Mouse (Mus musculus) limb, embryonic 12.5 days (tissue): ENCODE data around the gene Heyl. TPM values are rescaled to one million over a fixed set of nuclear protein-coding genes. Genes with fewer than 3 reads are reported as not detected.
A peak's percentile ranks its signal among the peaks of the same experiment; 100 is the strongest.

ENCODE experiments used
- ATAC-seq: fragments of 200-750 bp; cut with Nextera tagmentation; 2 replicates; pipeline ENCODE4 v1.8.0; 2017; ENCODE audit warnings: low read depth, moderate TSS enrichment; ENCODE audit not compliant: insufficient number of reproducible peaks, insufficient read depth, low FRiP score, low TSS enrichment
- H3K27ac ChIP-seq: fragments of 300-500 bp; sonication (generic); 2 replicates; pipeline ENCODE4 v1.5.1; 2016; ENCODE audit warnings: mild to moderate bottlenecking, moderate library complexity
- H3K27me3 ChIP-seq: fragments of 300-500 bp; sonication (generic); 2 replicates; pipeline ENCODE4 v1.6.1; 2016; ENCODE audit warnings: mild to moderate bottlenecking, moderate library complexity
- H3K36me3 ChIP-seq: fragments of 300-500 bp; sonication (generic); 2 replicates; pipeline ENCODE4 v1.6.1; 2016; ENCODE audit warnings: mild to moderate bottlenecking, moderate library complexity
- H3K4me1 ChIP-seq: fragments of 300-500 bp; sonication (generic); replicated peaks from 2 replicates; pipeline ENCODE4 v1.6.1; 2016
- H3K4me2 ChIP-seq: fragments of 300-500 bp; sonication (generic); 2 replicates; pipeline ENCODE4 v1.6.1; 2016; ENCODE audit warnings: mild to moderate bottlenecking, moderate library complexity
- H3K4me3 ChIP-seq: fragments of 300-500 bp; sonication (generic); replicated peaks from 2 replicates; pipeline ENCODE4 v1.5.1; 2016; ENCODE audit warnings: mild to moderate bottlenecking
- H3K9ac ChIP-seq: fragments of 300-500 bp; sonication (generic); replicated peaks from 2 replicates; pipeline ENCODE4 v1.6.1; 2016; ENCODE audit warnings: mild to moderate bottlenecking, moderate library complexity
- H3K9me3 ChIP-seq: fragments of 300-500 bp; sonication (generic); 2 replicates; pipeline ENCODE4 v1.6.1; 2016; ENCODE audit warnings: mild to moderate bottlenecking, moderate library complexity
- WGBS: fragments of 180-500 bp; shearing (Covaris S2); methylation state at CpG from one replicate; pipeline ENCODE4 v1.1.7; 2016; 5-methylcytosine and 5-hydroxymethylcytosine counted together
- polyA plus RNA-seq: library from polyadenylated mRNA; unstranded; fragments of >200 nt; fragmentation: Nextera tagmentation; extraction: Ambion mirVana; gene quantifications from 2 replicates; pipeline ENCODE4 v1.2.1, GENCODE M21; 2016

Heyl gene
- polyA plus RNA-seq, 1 experiment from 2014 or later, result 2.8 TPM

DNA sequence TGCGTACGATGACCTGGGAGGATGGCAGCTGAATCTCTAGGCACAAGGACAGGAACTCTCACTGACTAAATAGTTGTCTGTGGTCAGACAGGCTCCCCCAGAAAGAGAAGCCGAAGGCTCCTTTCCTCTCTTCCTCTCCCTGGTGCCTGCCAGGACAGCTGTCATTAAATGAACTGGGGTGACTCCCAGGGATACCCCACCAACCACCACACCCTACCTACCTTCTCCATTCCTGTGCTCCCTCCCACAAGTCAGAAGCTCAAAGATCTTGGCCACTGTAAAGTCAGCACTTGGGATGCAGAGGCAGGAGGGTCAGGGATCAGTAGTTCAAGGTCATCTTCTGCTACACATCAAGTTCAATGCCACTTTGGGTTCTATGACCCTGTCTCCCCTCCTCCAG lies 515 bp upstream of the Heyl start:
- ATAC-seq, result no peak
- Histone ChIP-seq H3K4me3 (no peak overlapping the region), H3K27ac (no peak overlapping the region), H3K27me3 (peaks cover 74% of the 10 kb centered on the region), H3K9ac (no peak overlapping the region), H3K4me1 (peaks cover 40% of the 10 kb centered on the region), H3K4me2 (peak overlapping the region; percentile 84; the same call in 1 of the 2 replicates), H3K9me3 (no peaks in the 10 kb centered on the region), H3K36me3 (no peaks in the 10 kb centered on the region)
- 65% methylated on average over 3 of the region's 3 CpGs for WGBS

DNA sequence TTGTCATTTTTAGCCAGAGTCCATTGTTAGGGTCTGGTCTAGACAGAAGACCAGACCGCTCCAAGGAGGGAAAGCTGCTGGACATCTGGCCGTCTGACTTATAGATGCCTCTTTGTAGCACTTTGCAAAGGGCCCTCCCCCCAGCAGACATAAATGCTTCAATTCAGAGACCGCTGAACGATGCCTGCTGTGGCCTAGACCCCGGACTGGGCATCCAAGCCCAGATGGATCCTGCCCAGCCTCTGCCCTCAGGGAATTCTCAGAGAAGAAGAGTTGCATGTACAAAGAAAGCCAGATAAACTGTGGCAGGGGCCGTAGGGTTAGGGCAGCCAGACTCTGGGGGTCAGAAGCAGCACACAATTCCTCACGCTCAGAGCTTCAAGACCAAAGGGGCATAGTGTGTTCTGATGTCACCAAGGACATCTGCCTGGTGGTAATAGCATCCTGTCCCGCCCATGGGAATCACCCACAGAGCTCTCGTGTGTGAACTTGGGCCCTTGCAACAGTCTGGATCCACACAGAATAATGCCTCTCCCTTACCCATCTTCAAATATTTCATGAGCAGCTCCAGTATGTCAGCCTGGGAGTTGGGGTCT lies 2.6 kb downstream of the Heyl start:
- WGBS, result 61% methylated on average over 9 of the region's 9 CpGs

DNA sequence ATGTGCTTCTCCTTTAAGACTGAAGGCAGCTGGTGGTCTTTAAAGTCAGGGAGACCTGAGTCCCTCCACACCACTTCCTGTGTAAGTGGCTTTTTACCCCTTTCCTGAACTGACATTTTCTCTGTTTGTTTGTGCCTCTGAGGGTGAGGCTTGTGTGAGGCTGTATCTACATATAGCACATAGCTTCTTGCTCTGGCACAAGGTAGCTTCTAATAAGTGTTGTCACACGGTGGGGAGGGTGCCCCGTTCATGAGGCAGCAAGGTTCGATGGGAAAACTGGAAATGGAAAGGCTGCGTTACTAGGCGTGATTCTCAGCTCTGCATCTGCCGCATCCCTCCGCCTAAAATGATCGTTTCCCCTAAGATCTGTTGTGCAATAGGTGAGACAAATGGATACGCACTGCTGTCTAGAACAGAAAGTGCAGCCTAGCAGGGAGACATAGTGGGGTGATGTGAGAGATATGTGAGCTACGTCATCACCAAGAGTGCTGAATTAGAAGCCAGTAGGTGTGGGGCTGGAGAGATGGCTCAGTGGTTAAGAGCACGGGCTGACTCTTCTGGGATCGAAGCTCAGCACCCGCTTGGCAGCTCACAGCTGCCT lies 3.2 kb downstream of the Heyl start:
- Histone ChIP-seq H3K4me2 (no peak overlapping the region), H3K27ac (no peak overlapping the region; the same call in 1 of the 2 replicates), H3K27me3 (peaks cover 79% of the 10 kb centered on the region), H3K4me3 (no peak overlapping the region), H3K36me3 (no peaks in the 10 kb centered on the region), H3K9ac (no peak overlapping the region), H3K9me3 (no peaks in the 10 kb centered on the region), H3K4me1 (peaks cover 49% of the 10 kb centered on the region)
- 83% methylated on average over 13 of the region's 13 CpGs for WGBS
- ATAC-seq, result no peak

More for the DNA sequence above, 2.6 kb downstream of the Heyl start:
- peaks cover 49% of the 10 kb centered on the region for H3K4me1 ChIP-seq
- H3K4me2 ChIP-seq, result no peak overlapping the region
- H3K36me3 ChIP-seq, result no peaks in the 10 kb centered on the region
- H3K27ac ChIP-seq, result no peak overlapping the region
- no peaks in the 10 kb centered on the region for H3K9me3 ChIP-seq
- ATAC-seq, result no peak
- no peak overlapping the region for H3K4me3 ChIP-seq
- no peak overlapping the region for H3K9ac ChIP-seq
- H3K27me3 ChIP-seq, result peaks cover 77% of the 10 kb centered on the region

DNA sequence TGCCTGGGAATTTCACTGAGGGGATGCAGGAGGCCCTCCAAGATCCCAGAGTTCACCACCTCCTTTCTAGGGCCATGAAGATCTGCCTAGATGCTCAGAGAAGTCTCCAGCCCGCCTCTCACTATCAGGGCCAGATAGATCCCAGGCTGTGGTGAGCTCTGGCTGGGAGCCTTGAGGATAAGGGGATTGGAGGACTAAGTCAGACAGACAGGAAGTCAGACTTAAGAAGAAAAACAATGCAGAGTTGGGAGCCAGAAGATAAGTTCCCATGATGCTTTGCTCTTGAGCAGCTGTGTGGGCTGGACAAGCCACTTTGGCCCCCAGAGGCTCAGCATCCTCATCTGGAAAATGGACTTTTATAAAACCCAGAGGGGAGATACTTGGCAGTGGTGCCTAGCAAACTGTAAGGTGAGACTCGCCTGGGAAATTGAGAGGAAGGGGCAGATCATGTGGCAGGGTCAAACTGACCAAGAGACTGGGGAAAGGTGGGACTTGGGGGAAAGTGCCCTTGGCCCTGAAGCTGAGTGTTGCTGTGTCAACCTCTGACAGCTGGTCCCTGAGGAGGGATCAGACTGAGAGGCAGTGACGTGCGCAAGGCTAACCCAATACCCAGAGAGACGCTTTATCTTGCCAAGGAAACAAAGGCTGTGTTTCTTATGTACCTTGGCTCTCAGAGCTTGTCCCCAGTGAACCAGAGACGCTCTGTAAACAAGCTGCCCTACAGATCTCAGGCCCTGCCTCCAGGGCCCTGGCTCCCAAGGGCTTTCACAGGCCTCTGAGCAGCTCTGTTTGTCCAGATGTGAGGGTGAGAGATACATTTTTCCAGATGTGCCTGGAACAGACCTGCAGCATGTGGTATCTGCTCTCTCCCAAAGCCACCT lies 4.3 kb downstream of the Heyl start:
- peaks cover 49% of the 10 kb centered on the region for H3K4me1 ChIP-seq
- H3K4me2 ChIP-seq, result no peak overlapping the region
- WGBS, result 57% methylated on average over 6 of the region's 6 CpGs
- H3K27me3 ChIP-seq, result peaks cover 75% of the 10 kb centered on the region
- 0 out of 2 replicates have a peak overlapping the region, but pooled peaks have one; percentile 17 for H3K27ac ChIP-seq
- no peaks in the 10 kb centered on the region for H3K36me3 ChIP-seq
- H3K9ac ChIP-seq, result no peak overlapping the region
- H3K9me3 ChIP-seq, result no peaks in the 10 kb centered on the region
- ATAC-seq, result no peak
- no peak overlapping the region for H3K4me3 ChIP-seq

DNA sequence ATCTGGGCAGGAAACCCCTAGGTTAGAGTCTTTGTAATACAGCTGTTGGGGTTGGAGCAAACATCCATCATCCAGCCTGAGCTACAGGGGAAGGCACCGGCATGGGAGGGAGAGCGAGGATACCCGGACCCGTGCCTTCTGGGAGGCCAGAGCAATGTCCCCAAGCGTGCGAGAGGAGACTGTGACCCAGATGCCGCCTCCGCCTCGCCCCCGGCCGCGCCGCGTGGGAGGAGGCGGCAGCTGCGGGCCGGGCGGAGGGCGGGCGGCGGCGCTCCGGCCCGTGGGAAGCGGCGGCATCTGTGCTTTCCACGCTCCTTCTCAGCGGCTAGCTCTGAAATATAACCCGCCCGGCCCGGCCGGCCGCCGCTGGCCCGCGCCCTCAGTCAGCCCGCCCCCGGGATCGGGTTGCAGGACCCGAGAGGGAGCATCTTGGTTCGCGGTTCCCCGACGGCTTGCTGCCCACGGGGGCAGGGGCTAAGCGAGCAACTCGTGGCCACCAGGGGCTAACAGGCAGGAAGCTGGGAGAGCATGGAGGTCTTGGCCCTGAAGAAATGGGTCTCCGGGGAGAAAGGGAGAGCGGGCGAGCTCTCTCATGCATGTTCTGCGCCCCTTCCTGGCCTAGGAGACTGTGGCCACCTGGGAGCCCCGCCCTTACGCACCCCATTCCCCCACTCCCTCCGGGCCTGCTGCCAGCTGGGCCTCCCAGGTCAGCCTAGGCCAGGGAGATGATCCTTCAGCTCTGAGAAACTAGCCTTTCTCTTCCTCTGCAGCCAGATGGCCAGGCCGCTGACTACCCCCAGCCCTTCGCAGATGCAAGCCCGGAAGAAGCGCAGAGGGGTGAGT lies 6.2 kb downstream of the Heyl start:
- 4% methylated on average over 58 of the region's 58 CpGs for WGBS
- Histone ChIP-seq H3K27me3 (peaks cover 58% of the 10 kb centered on the region), H3K27ac (peak overlapping the region; percentile 42), H3K4me3 (peak overlapping the region; percentile 38), H3K4me1 (peaks cover 37% of the 10 kb centered on the region), H3K9ac (peak overlapping the region; percentile 38), H3K4me2 (peak overlapping the region; percentile 66), H3K36me3 (no peaks in the 10 kb centered on the region), H3K9me3 (no peaks in the 10 kb centered on the region)
- peak; percentile 66; the same call in 1 of the 2 replicates for ATAC-seq

DNA sequence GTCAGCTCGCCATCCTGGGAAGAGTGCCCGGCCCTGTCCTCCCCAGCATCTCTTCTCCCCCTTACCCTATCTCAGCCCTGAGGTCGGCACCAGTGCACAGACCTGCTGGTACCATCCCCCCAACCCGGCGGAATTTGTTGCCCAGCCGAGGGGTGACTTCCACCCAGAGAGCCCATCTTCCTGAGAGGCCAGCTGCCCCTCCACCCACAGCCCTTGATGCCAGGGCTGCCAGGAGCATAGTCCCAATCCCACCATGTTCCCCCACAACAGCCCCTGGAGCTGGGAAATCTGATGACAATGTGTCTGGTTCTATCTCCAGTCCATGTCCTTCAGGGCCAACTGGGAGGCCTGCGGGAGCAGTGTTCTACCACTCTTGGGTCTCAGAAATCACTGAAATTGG lies 12.9 kb downstream of the Heyl start:
- H3K4me1 ChIP-seq, result peaks cover 12% of the 10 kb centered on the region
- peaks cover 9% of the 10 kb centered on the region; the same call in 1 of the 2 replicates for H3K27me3 ChIP-seq
- no peak overlapping the region for H3K9ac ChIP-seq
- WGBS, result 85% methylated on average over 7 of the region's 7 CpGs
- no peak overlapping the region for H3K4me3 ChIP-seq
- no peak for ATAC-seq
- H3K9me3 ChIP-seq, result no peaks in the 10 kb centered on the region
- H3K4me2 ChIP-seq, result no peak overlapping the region
- no peaks in the 10 kb centered on the region for H3K36me3 ChIP-seq
- H3K27ac ChIP-seq, result no peak overlapping the region

DNA sequence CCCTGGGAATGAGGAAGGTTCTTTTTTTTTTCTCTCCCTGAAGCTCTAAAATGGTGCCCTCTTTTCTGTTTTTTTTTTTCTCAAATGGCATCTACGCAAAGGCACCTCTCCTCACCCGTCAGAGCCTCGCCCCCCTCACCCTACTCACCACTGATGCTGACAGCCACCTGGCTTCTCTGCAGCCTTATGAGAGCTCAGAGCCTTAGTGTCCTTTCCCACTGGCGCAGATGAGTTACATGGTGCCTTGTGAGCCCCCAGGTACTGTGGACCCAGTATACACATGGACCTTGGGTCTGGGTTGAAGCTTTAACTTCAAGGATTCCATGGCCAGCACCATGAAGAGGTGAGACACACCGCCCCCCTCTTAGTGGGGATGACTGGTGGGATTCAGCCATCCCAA lies 13.3 kb downstream of the Heyl start:
- ATAC-seq, result no peak
- no peak overlapping the region for H3K27ac ChIP-seq
- H3K9ac ChIP-seq, result no peak overlapping the region
- H3K9me3 ChIP-seq, result no peaks in the 10 kb centered on the region
- H3K4me3 ChIP-seq, result no peak overlapping the region
- peaks cover 12% of the 10 kb centered on the region for H3K4me1 ChIP-seq
- 93% methylated on average over 5 of the region's 5 CpGs for WGBS
- H3K36me3 ChIP-seq, result no peaks in the 10 kb centered on the region
- peaks cover 5% of the 10 kb centered on the region; the same call in 1 of the 2 replicates for H3K27me3 ChIP-seq
- no peak overlapping the region for H3K4me2 ChIP-seq

DNA sequence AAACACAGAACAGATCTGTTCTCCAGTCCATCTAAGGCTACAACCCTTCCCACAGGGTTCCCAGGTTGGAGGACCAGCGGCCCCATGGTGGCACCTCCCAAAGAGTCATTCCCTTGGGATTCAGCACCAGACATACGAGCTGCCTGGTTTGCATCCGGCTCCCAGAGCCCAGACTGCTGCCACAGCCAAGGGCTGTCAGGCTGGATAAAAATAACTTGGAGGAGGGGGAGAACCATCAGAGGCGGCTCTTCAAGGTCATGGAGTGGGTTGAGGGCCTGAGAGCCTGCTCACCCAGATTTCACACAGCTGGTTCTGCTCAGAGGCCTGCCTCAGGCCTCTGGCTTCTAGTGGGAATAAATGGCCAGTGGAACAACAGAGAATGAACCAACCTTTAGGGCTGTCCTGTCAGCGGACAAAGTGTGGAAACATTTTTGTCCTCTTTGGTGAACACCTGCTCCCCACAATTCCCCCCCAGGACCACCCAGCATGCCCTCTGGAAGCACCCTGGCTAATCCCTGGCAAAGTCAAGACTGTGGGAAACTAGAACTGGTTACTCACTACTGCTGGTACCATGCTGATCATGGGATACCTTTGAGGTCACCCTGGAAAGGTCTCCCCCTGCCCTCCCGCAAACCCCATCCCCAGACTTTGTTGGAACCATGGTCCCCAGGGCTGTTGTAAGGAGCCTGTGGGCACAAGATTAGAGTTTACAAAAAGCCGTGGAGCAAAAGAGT lies 14.0 kb downstream of the Heyl start:
- Histone ChIP-seq H3K27ac (no peak overlapping the region), H3K4me3 (no peak overlapping the region), H3K36me3 (no peaks in the 10 kb centered on the region), H3K9me3 (no peaks in the 10 kb centered on the region), H3K4me2 (no peak overlapping the region), H3K27me3 (peaks cover 5% of the 10 kb centered on the region; the same call in 1 of the 2 replicates), H3K4me1 (peaks cover 12% of the 10 kb centered on the region), H3K9ac (no peak overlapping the region)
- 61% methylated on average over 7 of the region's 7 CpGs for WGBS
- no peak; the same call in 1 of the 2 replicates for ATAC-seq

DNA sequence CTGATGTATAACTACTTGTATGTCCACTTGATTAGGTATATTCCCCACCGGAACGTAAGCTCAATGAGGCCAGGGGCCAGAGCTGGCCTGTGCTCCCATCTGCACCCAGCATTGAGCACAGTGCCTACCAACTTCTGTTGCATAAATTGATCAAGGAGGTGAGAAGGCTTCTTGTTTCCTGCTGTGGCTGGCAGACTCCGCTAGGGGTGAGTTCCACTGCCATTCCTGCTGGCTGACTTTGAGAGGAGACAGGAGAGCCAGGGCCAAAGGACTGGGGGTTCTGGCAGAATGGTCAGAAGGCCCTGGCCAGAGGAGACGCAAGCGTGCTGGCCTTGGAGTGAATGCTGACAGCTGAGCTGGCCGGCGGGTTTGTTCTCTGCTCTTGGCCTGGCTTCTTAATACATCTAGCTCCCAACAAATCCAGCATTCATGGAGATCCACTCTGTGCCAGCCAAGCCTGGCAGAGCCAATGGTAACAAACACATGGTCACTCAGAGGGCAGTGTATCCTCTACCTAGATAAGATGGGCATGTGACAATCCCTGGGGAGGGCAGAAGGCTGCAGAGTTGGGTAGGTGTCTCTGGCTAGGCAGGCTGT lies 15.7 kb downstream of the Heyl start:
- Histone ChIP-seq H3K4me3 (no peak overlapping the region), H3K4me1 (peaks cover 12% of the 10 kb centered on the region), H3K4me2 (no peak overlapping the region), H3K27me3 (no peaks in the 10 kb centered on the region), H3K9me3 (no peaks in the 10 kb centered on the region), H3K27ac (no peak overlapping the region), H3K9ac (no peak overlapping the region), H3K36me3 (no peaks in the 10 kb centered on the region)
- no peak for ATAC-seq
- WGBS, result 75% methylated on average over 7 of the region's 7 CpGs

DNA sequence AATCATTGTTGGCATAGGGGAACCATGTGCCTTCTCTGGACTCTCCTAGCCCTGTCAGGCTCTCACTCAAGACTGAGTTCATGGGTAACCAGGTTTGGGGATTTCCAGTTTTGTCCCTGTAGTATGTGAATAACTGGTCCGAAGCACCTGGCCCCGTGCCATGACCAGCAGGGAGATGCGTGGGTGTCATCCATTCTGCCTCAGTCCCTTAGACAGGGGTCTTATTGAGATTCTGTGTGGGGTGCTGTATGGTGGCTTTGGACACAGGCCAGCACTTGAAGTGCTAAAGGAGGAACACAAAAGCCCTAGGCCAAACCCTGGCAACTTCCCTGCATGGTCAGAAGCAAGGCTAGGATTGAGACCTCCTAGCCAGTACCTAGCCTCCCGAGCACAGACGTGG lies 18.9 kb downstream of the Heyl start:
- H3K36me3 ChIP-seq, result no peaks in the 10 kb centered on the region
- H3K9ac ChIP-seq, result no peak overlapping the region
- no peak overlapping the region for H3K4me3 ChIP-seq
- no peaks in the 10 kb centered on the region for H3K9me3 ChIP-seq
- WGBS, result 90% methylated on average over 5 of the region's 5 CpGs
- no peak overlapping the region for H3K4me2 ChIP-seq
- peaks cover 5% of the 10 kb centered on the region for H3K4me1 ChIP-seq
- no peak for ATAC-seq
- no peaks in the 10 kb centered on the region for H3K27me3 ChIP-seq
- H3K27ac ChIP-seq, result no peak overlapping the region
